Comparison of ENCODE assay signal across 8 mouse cellular contexts in the genomic region with DNA sequence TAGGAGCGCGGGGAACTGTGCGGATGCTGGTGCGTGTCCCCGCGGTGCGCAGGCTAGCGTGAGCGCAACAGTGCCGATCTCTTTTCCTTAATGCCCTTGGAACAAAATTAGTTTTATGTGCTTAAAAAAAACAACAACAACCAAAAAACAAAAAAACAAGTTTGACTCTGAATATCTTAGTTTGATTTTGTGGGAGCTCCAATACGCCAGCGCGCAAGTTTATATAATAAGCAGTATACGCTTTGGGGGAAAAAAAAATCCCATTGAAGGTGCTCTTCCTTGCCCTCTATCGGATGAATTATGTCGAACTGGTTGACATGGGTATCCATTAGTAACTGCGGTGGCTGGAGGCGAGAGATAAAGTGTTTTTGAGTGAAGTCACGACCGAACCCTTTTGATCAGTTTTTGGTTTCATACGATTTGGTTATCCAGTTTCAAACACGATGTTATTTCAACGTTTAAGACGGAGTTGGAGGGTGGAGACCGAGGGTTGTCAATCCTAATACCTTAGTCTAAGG. TPM values are rescaled to one million over a fixed set of nuclear protein-coding genes. Genes with fewer than 3 reads are reported as not detected.
DNase-seq lines count a peak whose midpoint lies in the region; ATAC-seq and TF ChIP-seq lines count a peak whose summit lies in the region.

No protein-coding gene starts in this region.

- peak; percentile 27; the same call in 1 of the 2 replicates for ATAC-seq in lung, postnatal 0 days
- no peak; the same call in 1 of the 2 replicates for ATAC-seq in embryonic facial prominence, embryonic 14.5 days (ENCODE audit: low read depth)
- peak; percentile 54 for ATAC-seq in intestine, embryonic 16.5 days

- H3K4me3 ChIP-seq in lung, postnatal 0 days (ENCODE audit: low read depth, low read length): peak overlapping the region; percentile 47
- H3K4me3 ChIP-seq in embryonic facial prominence, embryonic 14.5 days (ENCODE audit: low read depth, low read length): peak overlapping the region; percentile 56
- H3K4me3 ChIP-seq in intestine, embryonic 16.5 days (ENCODE audit: low read length): peak overlapping the region; percentile 55
- peak overlapping the region; percentile 10 for H3K4me3 ChIP-seq in myocyte

- peak; percentile 43 for TF ChIP-seq CTCF in lung, postnatal 0 days (IDR thresholded peaks at IDR 0.05)

- no peaks in the 10 kb centered on the region for H3K79me2 ChIP-seq in myocyte (ENCODE audit: control insufficient read depth, insufficient read depth)

- H3K4me2 ChIP-seq in lung, postnatal 0 days (replicated peaks; ENCODE audit: low read depth, low read length): peak overlapping the region; percentile 85
- peak overlapping the region; percentile 100 for H3K4me2 ChIP-seq in embryonic facial prominence, embryonic 14.5 days (ENCODE audit: low read depth, low read length)
- H3K4me2 ChIP-seq in intestine, embryonic 16.5 days (ENCODE audit: low read depth, low read length): peak overlapping the region; percentile 99
- peak overlapping the region; percentile 83 for H3K4me2 ChIP-seq in myocyte (ENCODE audit: low read depth)

- H3ac ChIP-seq in myocyte (ENCODE audit: control insufficient read depth, insufficient read length): no peak overlapping the region

- H3K9me3 ChIP-seq in lung, postnatal 0 days (ENCODE audit: low read length): no peaks in the 10 kb centered on the region
- H3K9me3 ChIP-seq in embryonic facial prominence, embryonic 14.5 days (ENCODE audit: control insufficient read depth, low read length): no peaks in the 10 kb centered on the region
- H3K9me3 ChIP-seq in intestine, embryonic 16.5 days (ENCODE audit: control insufficient read depth, low read length): no peaks in the 10 kb centered on the region

- H3K4me1 ChIP-seq in lung, postnatal 0 days (ENCODE audit: insufficient read depth, low read depth, low read length): 0 out of 2 replicates have a peak, but pooled peaks cover 3% of the 10 kb centered on the region
- no peaks in the 10 kb centered on the region for H3K4me1 ChIP-seq in embryonic facial prominence, embryonic 14.5 days (ENCODE audit: control insufficient read depth, insufficient read depth, low read length)
- no peaks in the 10 kb centered on the region for H3K4me1 ChIP-seq in intestine, embryonic 16.5 days (ENCODE audit: control insufficient read depth, insufficient read depth, low read length)

- 4% methylated on average over 25 of the region's 25 CpGs for WGBS in lung, postnatal 0 days
- WGBS in embryonic facial prominence, embryonic 14.5 days: 4% methylated on average over 25 of the region's 25 CpGs
- WGBS in intestine, embryonic 16.5 days: 4% methylated on average over 25 of the region's 25 CpGs

- H3K36me3 ChIP-seq in lung, postnatal 0 days (ENCODE audit: insufficient read depth, low read length): no peaks in the 10 kb centered on the region
- no peaks in the 10 kb centered on the region for H3K36me3 ChIP-seq in embryonic facial prominence, embryonic 14.5 days (ENCODE audit: control insufficient read depth, insufficient read depth, low read length)
- H3K36me3 ChIP-seq in intestine, embryonic 16.5 days (ENCODE audit: control insufficient read depth, insufficient read depth, low read length): no peaks in the 10 kb centered on the region
- no peaks in the 10 kb centered on the region for H3K36me3 ChIP-seq in myocyte (ENCODE audit: control insufficient read depth, insufficient read depth)

- H3K27me3 ChIP-seq in lung, postnatal 0 days (replicated peaks; ENCODE audit: insufficient read depth, low read length): peaks cover 12% of the 10 kb centered on the region; the same call in 1 of the 2 replicates
- peaks cover 26% of the 10 kb centered on the region for H3K27me3 ChIP-seq in embryonic facial prominence, embryonic 14.5 days (replicated peaks; ENCODE audit: control insufficient read depth, insufficient read depth, low read length)
- H3K27me3 ChIP-seq in intestine, embryonic 16.5 days (replicated peaks; ENCODE audit: control insufficient read depth, insufficient read depth, low read length): peaks cover 7% of the 10 kb centered on the region; the same call in 1 of the 2 replicates
- peaks cover 3% of the 10 kb centered on the region for H3K27me3 ChIP-seq in myocyte (ENCODE audit: control insufficient read depth, insufficient read depth, insufficient read length)

- DNase-seq in lung, postnatal 0 days (ENCODE audit: low spot score): peak; percentile 21
- DNase-seq in lung, adult 18-20 months: no peak
- DNase-seq in brain, adult 2 months (ENCODE audit: low read depth, low spot score): peak; percentile 86
- DNase-seq in embryonic facial prominence, embryonic 14.5 days (ENCODE audit: low spot score): peak; percentile 46
- no peak for DNase-seq in ovary, postnatal 14 days (ENCODE audit: low spot score)
- DNase-seq in natural killer cell, adult 2 months (ENCODE audit: low spot score in 2 of 2): no peak

- no peak overlapping the region for H3K27ac ChIP-seq in lung, postnatal 0 days (ENCODE audit: low read length)
- H3K27ac ChIP-seq in embryonic facial prominence, embryonic 14.5 days (replicated peaks; ENCODE audit: low read depth, low read length): no peak overlapping the region
- H3K27ac ChIP-seq in intestine, embryonic 16.5 days (ENCODE audit: low read length): no peak overlapping the region

- H3K9ac ChIP-seq in lung, postnatal 0 days (replicated peaks; ENCODE audit: low read depth): no peak overlapping the region
- peak overlapping the region; percentile 63 for H3K9ac ChIP-seq in embryonic facial prominence, embryonic 14.5 days (ENCODE audit: low read depth, low read length)
- no peak overlapping the region for H3K9ac ChIP-seq in intestine, embryonic 16.5 days (ENCODE audit: low read depth, low read length)

- no peak for TF ChIP-seq EP300 in lung, postnatal 0 days (IDR thresholded peaks at IDR 0.05)

- TF ChIP-seq POLR2A in myocyte (IDR thresholded peaks at IDR 0.05; ENCODE audit: insufficient read length, low read depth): no peak

TF ChIP-seq in myocyte, 11 proteins besides CTCF, POLR2A, EP300 and RAD21:
- no peak for TF ChIP-seq REST (IDR thresholded peaks at IDR 0.05; ENCODE audit: insufficient read depth, insufficient read length)
- TF ChIP-seq MYOG (IDR thresholded peaks at IDR 0.05; ENCODE audit: control insufficient read depth in 1 of 3, insufficient read depth in 1 of 3, insufficient read length in 2 of 3, low read depth in 2 of 3): no peak
- TF ChIP-seq MAX (IDR thresholded peaks at IDR 0.05; ENCODE audit: low read depth): no peak
- no peak for TF ChIP-seq USF1 (IDR thresholded peaks at IDR 0.05; ENCODE audit: low read depth)

RNA-seq across cellular contexts. Expression of gene Specc1, which starts 0.8 kb away (rescaled TPM):
- 14.7 and 18.6 TPM in 2 replicates for polyA plus RNA-seq in lung, postnatal 0 days (2015; fragmentation: Nextera tagmentation; extraction: Ambion mirVana)
- 10.4 and 13.5 TPM in 2 replicates for polyA plus RNA-seq in embryonic facial prominence, embryonic 14.5 days (2014; fragmentation: Nextera tagmentation; extraction: Ambion mirVana)
- 7.3 and 8.3 TPM in 2 replicates for polyA plus RNA-seq in intestine, embryonic 16.5 days (2015; fragmentation: Nextera tagmentation; extraction: Ambion mirVana)
- polyA plus RNA-seq in myocyte (2012; fragmentation: generic; extraction: Trizol): 27.7 TPM

RNA-seq across cellular contexts. Expression of gene Akap10, which starts 27.3 kb away (rescaled TPM):
- 7.6 and 10.2 TPM in 2 replicates for polyA plus RNA-seq in lung, postnatal 0 days (2015; fragmentation: Nextera tagmentation; extraction: Ambion mirVana)
- polyA plus RNA-seq in embryonic facial prominence, embryonic 14.5 days (2014; fragmentation: Nextera tagmentation; extraction: Ambion mirVana): 12.6 and 17.9 TPM in 2 replicates
- 12.3 and 13.0 TPM in 2 replicates for polyA plus RNA-seq in intestine, embryonic 16.5 days (2015; fragmentation: Nextera tagmentation; extraction: Ambion mirVana)
- polyA plus RNA-seq in myocyte (2012; fragmentation: generic; extraction: Trizol): 6.1 TPM

Comparison
In these comparisons a context has a peak if more than half of its experiments do, and no peak if none do; other contexts are left out.
1. DNase-seq: peak in lung, postnatal 0 days (single experiment), brain, adult 2 months (single experiment) and embryonic facial prominence, embryonic 14.5 days (single experiment); none in lung, adult 18-20 months (0 of 2), ovary, postnatal 14 days (single experiment) and natural killer cell, adult 2 months (0 of 2).
2. Peak in every context shown above with its lines, with median percentiles within 50 percentile points of each other: H3K4me2 ChIP-seq and H3K4me3 ChIP-seq.